Mouse (Mus musculus) kidney, embryonic 14.5 days (tissue): ENCODE measurements at regions not wholly inside any gene's neighbourhood (a gene's known extent, or its start where the extent isn't known, plus 50 kb on each side); places are given as distances from the start of the nearest gene placed in this dataset. TPM values are rescaled to one million over a fixed set of nuclear protein-coding genes. Genes with fewer than 3 reads are reported as not detected.

Experiments used
- ATAC-seq: fragments of 200-750 bp; cut with Nextera tagmentation; 2 replicates; pipeline ENCODE4 v1.8.0; 2017; ENCODE audit warnings: moderate number of reproducible peaks, mild to moderate bottlenecking, moderate TSS enrichment, moderate library complexity; ENCODE audit not compliant: low FRiP score, low TSS enrichment
- H3K27ac ChIP-seq: fragments of 300-500 bp; sonication (generic); 2 replicates; pipeline ENCODE4 v1.5.1; 2014; ENCODE audit warnings: low read depth, mild to moderate bottlenecking, low read length, moderate library complexity, mixed read lengths
- H3K27me3 ChIP-seq: fragments of 300-500 bp; sonication (generic); 2 replicates; pipeline ENCODE4 v1.6.1; 2014; ENCODE audit warnings: mild to moderate bottlenecking, low read length; ENCODE audit not compliant: control insufficient read depth, insufficient read depth
- H3K36me3 ChIP-seq: fragments of 300-500 bp; sonication (generic); 2 replicates; pipeline ENCODE4 v1.6.1; 2014; ENCODE audit warnings: low read length, mixed read lengths; ENCODE audit not compliant: control insufficient read depth, insufficient read depth
- H3K4me1 ChIP-seq: fragments of 300-500 bp; sonication (generic); 2 replicates; pipeline ENCODE4 v1.6.1; 2014; ENCODE audit warnings: low read length, mixed read lengths; ENCODE audit not compliant: control insufficient read depth, insufficient read depth
- H3K4me2 ChIP-seq: fragments of 300-500 bp; sonication (generic); replicated peaks from 2 replicates; pipeline ENCODE4 v1.6.1; 2014; ENCODE audit warnings: low read depth, mild to moderate bottlenecking, low read length
- H3K4me3 ChIP-seq: fragments of 300-500 bp; sonication (generic); 2 replicates; pipeline ENCODE4 v1.5.1; 2014; ENCODE audit warnings: mild to moderate bottlenecking, low read length
- H3K9ac ChIP-seq: fragments of 300-500 bp; sonication (generic); 2 replicates; pipeline ENCODE4 v1.6.1; 2014; ENCODE audit warnings: low read depth, mild to moderate bottlenecking, low read length, moderate library complexity
- H3K9me3 ChIP-seq: fragments of 300-500 bp; sonication (generic); 2 replicates; pipeline ENCODE4 v1.6.1; 2016; ENCODE audit warnings: low read length; ENCODE audit not compliant: control insufficient read depth
- WGBS: fragments of 180-500 bp; shearing (Covaris S2); extraction: QIAGEN DNeasy Blood & Tissue Kit; methylation state at CpG from one replicate; pipeline ENCODE4 v1.1.7; 2014; 5-methylcytosine and 5-hydroxymethylcytosine counted together
- microRNA-seq: library from miRNA; unstranded; fragments of <30 nt; microRNA quantifications from one replicate; pipeline ENCODE4, GENCODE M21; 2016

DNA sequence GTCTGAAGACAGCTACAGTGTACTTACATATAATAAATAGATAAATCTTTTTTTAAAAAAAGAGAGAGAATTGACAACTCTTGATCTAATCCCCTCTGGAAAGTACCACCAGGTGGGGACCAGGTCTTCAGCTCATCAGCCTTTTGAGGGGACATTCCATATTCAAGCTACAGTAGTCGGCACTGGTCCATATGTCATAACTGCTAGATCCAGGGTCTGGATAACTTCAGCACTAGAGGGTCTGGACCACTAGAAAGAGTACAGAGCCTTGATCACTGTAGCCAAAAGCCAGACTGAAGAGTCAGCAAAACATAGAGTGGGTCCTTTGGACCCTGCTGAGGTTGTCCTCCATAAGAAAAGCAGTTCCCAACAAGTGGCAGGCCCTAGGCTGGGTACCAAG is 106.4 kb upstream of the Tshz3 start:
- H3K4me1 ChIP-seq, result no peaks in the 10 kb centered on the region
- no peaks in the 10 kb centered on the region for H3K9me3 ChIP-seq
- 92% methylated on average over 1 of the region's 1 CpGs for WGBS
- no peaks in the 10 kb centered on the region for H3K36me3 ChIP-seq
- H3K9ac ChIP-seq, result no peak overlapping the region
- no peaks in the 10 kb centered on the region for H3K27me3 ChIP-seq
- H3K4me2 ChIP-seq, result no peak overlapping the region
- no peak overlapping the region for H3K4me3 ChIP-seq
- H3K27ac ChIP-seq, result no peak overlapping the region
- ATAC-seq, result no peak

DNA sequence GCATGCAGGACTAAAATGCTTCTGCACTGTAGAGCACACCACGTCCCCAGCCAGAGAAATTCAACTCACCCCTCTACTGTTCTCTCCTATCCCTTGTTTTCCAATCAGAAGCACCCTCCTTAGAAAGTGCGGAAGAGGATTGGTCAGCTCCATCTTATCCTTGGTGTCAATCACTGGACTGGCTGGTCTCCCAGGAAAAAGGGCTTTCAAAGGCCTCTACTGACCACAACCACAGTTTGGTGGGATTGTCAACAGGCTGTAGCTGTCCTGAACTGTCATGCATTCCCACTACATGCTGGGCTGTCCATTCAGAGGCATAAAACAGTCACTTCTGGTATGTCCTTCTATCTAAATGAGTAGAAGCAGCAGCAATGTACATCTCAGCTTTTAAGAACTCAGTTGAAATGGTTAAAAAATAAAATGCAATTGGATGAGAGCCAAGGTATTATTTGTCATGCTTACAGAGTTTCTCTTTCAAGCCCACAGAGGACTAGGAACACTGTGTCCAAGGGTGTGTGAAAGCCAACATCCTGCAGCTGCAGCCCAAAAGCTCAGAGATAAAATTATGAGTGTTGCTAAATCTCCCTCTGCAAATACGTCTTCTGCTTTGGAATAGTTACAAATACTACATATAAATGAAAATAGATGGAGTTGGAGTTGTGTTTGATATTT is 101.2 kb upstream of the Tshz3 start:
- no peaks in the 10 kb centered on the region for H3K9me3 ChIP-seq
- H3K4me3 ChIP-seq, result no peak overlapping the region
- no peak for ATAC-seq
- H3K9ac ChIP-seq, result no peak overlapping the region
- H3K4me1 ChIP-seq, result no peaks in the 10 kb centered on the region
- WGBS, result 78% methylated on average over 3 of the region's 3 CpGs
- H3K36me3 ChIP-seq, result no peaks in the 10 kb centered on the region
- H3K4me2 ChIP-seq, result no peak overlapping the region
- H3K27ac ChIP-seq, result no peak overlapping the region
- no peaks in the 10 kb centered on the region for H3K27me3 ChIP-seq

GRCm38 (mm10) chr7:36605026-36605698 is 92.8 kb upstream of the Tshz3 start:
- Histone ChIP-seq H3K36me3 (no peaks in the 10 kb centered on the region), H3K4me2 (no peak overlapping the region), H3K27me3 (no peaks in the 10 kb centered on the region; the same call in 1 of the 2 replicates), H3K9me3 (no peaks in the 10 kb centered on the region), H3K27ac (no peak overlapping the region), H3K9ac (no peak overlapping the region), H3K4me1 (peaks cover 19% of the 10 kb centered on the region), H3K4me3 (no peak overlapping the region)
- no peak for ATAC-seq
- 69% methylated on average over 18 of the region's 18 CpGs for WGBS

- Histone ChIP-seq H3K36me3 (no peaks in the 10 kb centered on the region), H3K27me3 (no peaks in the 10 kb centered on the region), H3K4me3 (no peak overlapping the region), H3K9ac (no peak overlapping the region), H3K27ac (no peak overlapping the region), H3K4me1 (no peaks in the 10 kb centered on the region), H3K4me2 (no peak overlapping the region), H3K9me3 (no peaks in the 10 kb centered on the region)
- ATAC-seq, result no peak
- 73% methylated on average over 6 of the region's 6 CpGs for WGBS
These were observed 77.7 kb upstream of the Tshz3 start for GRCm38 (mm10) chr7:36620256-36620655.

- Histone ChIP-seq H3K27me3 (peaks cover under 1% of the 10 kb centered on the region; the same call in 1 of the 2 replicates), H3K4me2 (no peak overlapping the region), H3K9ac (no peak overlapping the region), H3K4me1 (no peaks in the 10 kb centered on the region), H3K27ac (no peak overlapping the region), H3K36me3 (no peaks in the 10 kb centered on the region), H3K9me3 (no peaks in the 10 kb centered on the region), H3K4me3 (no peak overlapping the region)
- ATAC-seq, result no peak
- 45% methylated on average over 3 of the region's 3 CpGs for whole genome bisulfite sequencing
These were observed 53.7 kb upstream of the Tshz3 start for GRCm38 (mm10) chr7:36644252-36644651.

Small RNA genes lying in the stretch of these regions (microRNA-seq; reads per million reads assigned to microRNA genes)
- not detected for gene Gm25247
